Mouse (Mus musculus) kidney, embryonic 16.5 days (tissue): Measurements from ENCODE around the gene Cysltr2. TPM values are rescaled to one million over a fixed set of nuclear protein-coding genes. Genes with fewer than 3 reads are reported as not detected.

Source experiments
- ATAC-seq: fragments of 200-750 bp; cut with Nextera tagmentation; 2 replicates; pipeline ENCODE4 v1.8.0; 2017; ENCODE audit warnings: moderate TSS enrichment; ENCODE audit not compliant: low FRiP score, low TSS enrichment
- H3K27ac ChIP-seq: fragments of 300-500 bp; sonication (generic); 2 replicates; pipeline ENCODE4 v1.5.1; 2014; ENCODE audit warnings: low read length
- H3K27me3 ChIP-seq: fragments of 300-500 bp; sonication (generic); 2 replicates; pipeline ENCODE4 v1.6.1; 2014; ENCODE audit warnings: low read length, control low read depth, mixed read lengths; ENCODE audit not compliant: insufficient read depth
- H3K36me3 ChIP-seq: fragments of 300-500 bp; sonication (generic); 2 replicates; pipeline ENCODE4 v1.6.1; 2014; ENCODE audit warnings: low read length, control low read depth, mixed read lengths; ENCODE audit not compliant: insufficient read depth
- H3K4me1 ChIP-seq: fragments of 300-500 bp; sonication (generic); 2 replicates; pipeline ENCODE4 v1.6.1; 2014; ENCODE audit warnings: low read length, control low read depth, mixed read lengths; ENCODE audit not compliant: insufficient read depth
- H3K4me2 ChIP-seq: fragments of 300-500 bp; sonication (generic); replicated peaks from 2 replicates; pipeline ENCODE4 v1.6.1; 2014; ENCODE audit warnings: low read depth, low read length
- H3K4me3 ChIP-seq: fragments of 300-500 bp; sonication (generic); 2 replicates; pipeline ENCODE4 v1.5.1; 2014; ENCODE audit warnings: mild to moderate bottlenecking, low read length
- H3K9ac ChIP-seq: fragments of 300-500 bp; sonication (generic); replicated peaks from 2 replicates; pipeline ENCODE4 v1.6.1; 2014; ENCODE audit warnings: low read length
- H3K9me3 ChIP-seq: fragments of 300-500 bp; sonication (generic); 2 replicates; pipeline ENCODE4 v1.6.1; 2016; ENCODE audit warnings: low read length, control low read depth
- WGBS: fragments of 180-500 bp; shearing (Covaris S2); extraction: QIAGEN DNeasy Blood & Tissue Kit; methylation state at CpG from one replicate; pipeline ENCODE4 v1.1.7; 2014; 5-methylcytosine and 5-hydroxymethylcytosine counted together
- polyA plus RNA-seq: library from polyadenylated mRNA; unstranded; fragments of >200 nt; fragmentation: Nextera tagmentation; extraction: Ambion mirVana; gene quantifications from 2 replicates; pipeline ENCODE4 v1.2.1, GENCODE M21; 2015

Gene Cysltr2
- polyA plus RNA-seq, 1 experiment from 2014 or later = 0.50 TPM

GRCm38 (mm10) chr14:73057764-73058163, 8.8 kb upstream of the Cysltr2 start:
- ATAC-seq = no peak
- Histone ChIP-seq H3K9ac (no peak overlapping the region), H3K9me3 (no peaks in the 10 kb centered on the region), H3K27ac (no peak overlapping the region), H3K4me2 (no peak overlapping the region), H3K36me3 (no peaks in the 10 kb centered on the region), H3K4me3 (no peak overlapping the region), H3K27me3 (no peaks in the 10 kb centered on the region), H3K4me1 (no peaks in the 10 kb centered on the region)
- 57% methylated on average over 10 of the region's 10 CpGs for WGBS

GRCm38 (mm10) chr14:73056813-73057212, 7.9 kb upstream of the Cysltr2 start:
- Histone ChIP-seq H3K4me3 (no peak overlapping the region), H3K27ac (no peak overlapping the region), H3K4me1 (no peaks in the 10 kb centered on the region), H3K9me3 (no peaks in the 10 kb centered on the region), H3K27me3 (no peaks in the 10 kb centered on the region), H3K9ac (no peak overlapping the region), H3K4me2 (no peak overlapping the region), H3K36me3 (no peaks in the 10 kb centered on the region)
- ATAC-seq = no peak
- 90% methylated on average over 6 of the region's 6 CpGs for WGBS

- Histone ChIP-seq H3K4me2 (no peak overlapping the region), H3K4me3 (no peak overlapping the region), H3K27me3 (no peaks in the 10 kb centered on the region), H3K9ac (no peak overlapping the region), H3K27ac (no peak overlapping the region), H3K36me3 (no peaks in the 10 kb centered on the region), H3K9me3 (no peaks in the 10 kb centered on the region), H3K4me1 (peaks cover 9% of the 10 kb centered on the region; the same call in 1 of the 2 replicates)
- no peak for ATAC-seq
- 73% methylated on average over 9 of the region's 9 CpGs for WGBS
Observed at GRCm38 (mm10) chr14:73045199-73045928, 3.5 kb downstream of the Cysltr2 start.

GRCm38 (mm10) chr14:73041689-73042088, 7.2 kb downstream of the Cysltr2 start:
- H3K4me2 ChIP-seq = no peak overlapping the region
- H3K9ac ChIP-seq = no peak overlapping the region
- H3K27ac ChIP-seq = no peak overlapping the region
- peaks cover 9% of the 10 kb centered on the region; the same call in 1 of the 2 replicates for H3K4me1 ChIP-seq
- peak; percentile 74 for ATAC-seq
- no peaks in the 10 kb centered on the region for H3K27me3 ChIP-seq
- no peaks in the 10 kb centered on the region for H3K36me3 ChIP-seq
- WGBS = 29% methylated on average over 2 of the region's 2 CpGs
- H3K9me3 ChIP-seq = no peaks in the 10 kb centered on the region
- no peak overlapping the region for H3K4me3 ChIP-seq

GRCm38 (mm10) chr14:73033290-73033689, 15.6 kb downstream of the Cysltr2 start:
- Histone ChIP-seq H3K36me3 (no peaks in the 10 kb centered on the region), H3K27ac (no peak overlapping the region), H3K9ac (no peak overlapping the region), H3K4me2 (no peak overlapping the region), H3K9me3 (no peaks in the 10 kb centered on the region), H3K4me1 (no peaks in the 10 kb centered on the region), H3K27me3 (no peaks in the 10 kb centered on the region), H3K4me3 (no peak overlapping the region)
- 49% methylated on average over 3 of the region's 3 CpGs for WGBS
- no peak for ATAC-seq

DNA sequence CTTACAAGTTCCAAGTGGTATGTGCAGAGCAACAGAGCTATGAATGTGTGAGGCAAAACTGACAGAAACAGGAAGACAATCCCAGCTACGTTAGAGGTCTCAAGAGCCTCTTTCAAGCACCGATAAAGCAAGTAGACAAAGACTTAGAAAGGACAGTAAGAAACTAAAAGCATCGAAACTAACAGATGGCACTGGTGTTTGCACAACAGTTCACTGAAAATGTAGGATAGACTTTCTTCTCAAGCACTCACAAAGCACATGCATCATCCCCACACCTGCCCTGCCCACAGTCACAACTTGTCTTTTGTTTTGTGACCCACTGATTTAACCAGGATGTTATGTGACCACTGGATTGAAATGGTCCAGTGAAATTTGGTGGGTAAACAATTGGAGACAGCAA, 17.7 kb downstream of the Cysltr2 start:
- 91% methylated on average over 3 of the region's 3 CpGs for WGBS
- no peak overlapping the region for H3K9ac ChIP-seq
- H3K4me3 ChIP-seq = no peak overlapping the region
- no peak for ATAC-seq
- H3K4me1 ChIP-seq = no peaks in the 10 kb centered on the region
- no peaks in the 10 kb centered on the region for H3K9me3 ChIP-seq
- H3K4me2 ChIP-seq = no peak overlapping the region
- H3K27ac ChIP-seq = no peak overlapping the region
- H3K36me3 ChIP-seq = no peaks in the 10 kb centered on the region
- H3K27me3 ChIP-seq = no peaks in the 10 kb centered on the region

- WGBS = 89% methylated on average over 3 of the region's 3 CpGs
- Histone ChIP-seq H3K9me3 (no peaks in the 10 kb centered on the region; the same call in 1 of the 2 replicates), H3K27me3 (no peaks in the 10 kb centered on the region), H3K27ac (no peak overlapping the region), H3K4me1 (no peaks in the 10 kb centered on the region), H3K36me3 (no peaks in the 10 kb centered on the region), H3K9ac (no peak overlapping the region), H3K4me3 (no peak overlapping the region), H3K4me2 (no peak overlapping the region)
- no peak for ATAC-seq
Observed at GRCm38 (mm10) chr14:73017272-73017671, 31.6 kb downstream of the Cysltr2 start.

DNA sequence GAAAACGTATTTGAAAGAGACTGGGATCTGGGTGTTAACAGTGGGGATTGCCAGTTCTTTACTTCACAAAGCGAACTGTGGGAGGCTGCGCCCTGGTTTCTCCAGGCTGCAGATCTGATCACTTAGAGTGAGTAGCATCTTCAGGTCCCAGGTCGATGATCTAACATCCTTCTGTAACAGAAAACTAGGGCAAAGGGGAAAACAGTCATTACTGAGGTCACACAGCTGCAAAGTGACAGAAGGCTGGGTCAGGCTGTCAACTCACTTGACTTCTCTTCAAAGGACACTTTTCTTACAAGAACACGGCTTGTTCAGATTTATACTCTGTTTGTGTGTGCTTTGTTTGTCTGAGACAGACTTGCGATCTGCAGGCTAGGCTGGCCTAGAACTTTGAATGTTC, 33.5 kb downstream of the Cysltr2 start:
- Histone ChIP-seq H3K27me3 (no peaks in the 10 kb centered on the region), H3K9me3 (no peaks in the 10 kb centered on the region; the same call in 1 of the 2 replicates), H3K4me2 (no peak overlapping the region), H3K4me1 (no peaks in the 10 kb centered on the region), H3K27ac (no peak overlapping the region), H3K36me3 (no peaks in the 10 kb centered on the region), H3K9ac (no peak overlapping the region), H3K4me3 (no peak overlapping the region)
- WGBS = 46% methylated on average over 6 of the region's 6 CpGs
- no peak for ATAC-seq

DNA sequence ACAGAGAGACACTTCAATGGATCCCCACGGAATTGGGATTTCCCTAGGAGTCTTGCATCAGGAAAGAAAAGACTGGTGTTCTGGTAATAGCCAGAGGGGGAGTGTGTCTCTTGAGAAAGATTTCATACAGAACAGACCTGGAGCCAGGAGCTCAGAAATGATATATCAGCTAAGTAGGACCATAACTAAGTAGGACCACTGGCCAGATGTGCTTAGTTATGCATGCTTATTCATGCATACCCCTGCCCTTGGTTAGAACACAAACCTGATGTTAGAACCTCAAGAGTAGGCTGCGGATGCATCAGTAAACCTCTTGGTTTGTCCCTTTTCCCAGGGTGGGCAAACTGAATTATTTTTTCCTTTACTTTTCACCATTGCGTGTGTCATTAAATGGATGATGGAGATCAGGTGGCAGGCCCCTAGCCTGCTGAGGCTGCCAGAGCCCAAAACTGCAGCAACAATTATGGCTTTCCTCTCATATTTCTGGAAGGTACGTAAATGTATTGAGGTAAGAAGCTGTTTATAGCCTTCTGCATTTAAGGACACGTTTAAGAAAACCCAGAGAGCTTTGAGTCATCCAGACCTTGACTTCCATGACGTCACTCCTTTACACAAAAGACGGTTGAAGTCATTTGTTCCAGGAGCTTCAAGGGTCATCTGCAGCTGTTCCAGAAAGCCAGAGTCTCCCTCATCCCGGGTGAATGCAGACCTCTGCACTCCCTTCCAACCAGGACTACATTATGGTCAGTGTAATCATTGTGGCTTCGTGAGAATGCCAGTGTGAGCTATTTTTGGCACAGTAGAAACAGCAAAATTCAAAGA, 35.0 kb downstream of the Cysltr2 start:
- H3K27me3 ChIP-seq = no peaks in the 10 kb centered on the region
- 45% methylated on average over 9 of the region's 9 CpGs for WGBS
- H3K9me3 ChIP-seq = no peaks in the 10 kb centered on the region
- no peak overlapping the region for H3K4me2 ChIP-seq
- H3K9ac ChIP-seq = no peak overlapping the region
- no peak overlapping the region for H3K27ac ChIP-seq
- H3K36me3 ChIP-seq = no peaks in the 10 kb centered on the region
- H3K4me1 ChIP-seq = no peaks in the 10 kb centered on the region
- ATAC-seq = no peak
- no peak overlapping the region for H3K4me3 ChIP-seq

- WGBS = 91% methylated on average over 4 of the region's 4 CpGs
- Histone ChIP-seq H3K27ac (no peak overlapping the region), H3K9me3 (no peaks in the 10 kb centered on the region), H3K4me3 (no peak overlapping the region), H3K4me1 (no peaks in the 10 kb centered on the region), H3K27me3 (no peaks in the 10 kb centered on the region), H3K9ac (no peak overlapping the region), H3K4me2 (no peak overlapping the region), H3K36me3 (no peaks in the 10 kb centered on the region)
- ATAC-seq = no peak
Observed at GRCm38 (mm10) chr14:73001814-73002213, 47.1 kb downstream of the Cysltr2 start.
